In genomic region chr6:64734441-64735320, GRCm38 (mm10) we compare ENCODE assay signal across 9 mouse cellular contexts. TPM values are rescaled to one million over a fixed set of nuclear protein-coding genes. Genes with fewer than 3 reads are reported as not detected.
DNase-seq lines count a peak whose midpoint lies in the region; ATAC-seq and TF ChIP-seq lines count a peak whose summit lies in the region.
"Had no signal": no experiment of that assay in that cellular context is flagged by ENCODE, and none has a peak within 500 bp of the region (broad histone marks: within the 10 kb centered on the region; RNA-seq: fewer than 3 reads in every experiment).

No protein-coding gene starts in this region.

- no peak for DNase-seq in layer of hippocampus, adult 2 months (ENCODE audit: low spot score in 2 of 2)
- DNase-seq in layer of hippocampus, postnatal 36 days = no peak
- DNase-seq in cerebellum, adult 9-11 months = peak; percentile 4
- DNase-seq in forebrain, embryonic 11.5 days (ENCODE audit: low spot score) = peak; percentile 72
- no peak for DNase-seq in lung, postnatal 25 days (ENCODE audit: low spot score)
- no peak for DNase-seq in thymus, adult 2 months

- TF ChIP-seq CTCF in layer of hippocampus, adult 2 months (conservative IDR thresholded peaks at IDR 0.05) = no peak
- no peak for TF ChIP-seq CTCF in thymus, adult 2 months (IDR thresholded peaks at IDR 0.05; ENCODE audit: borderline replicate concordance, control insufficient read depth, extremely low read depth, insufficient read depth, low read length, poor library complexity)

- peak overlapping the region; percentile 46 for H3K4me3 ChIP-seq in layer of hippocampus, adult 2 months
- H3K4me3 ChIP-seq in forebrain, embryonic 11.5 days (ENCODE audit: low read depth, low read length) = peak overlapping the region; percentile 44
- peak overlapping the region; percentile 49 for H3K4me3 ChIP-seq in intestine, embryonic 16.5 days (ENCODE audit: low read length)
- peak overlapping the region; percentile 42 for H3K4me3 ChIP-seq in neural tube, embryonic 14.5 days (ENCODE audit: low read depth, low read length)
- no peak overlapping the region for H3K4me3 ChIP-seq in thymus, adult 2 months (ENCODE audit: control insufficient read depth, insufficient read depth, low read length)

- peak overlapping the region; percentile 90 for H3K4me2 ChIP-seq in forebrain, embryonic 11.5 days (ENCODE audit: low read depth, low read length, severe bottlenecking)
- H3K4me2 ChIP-seq in intestine, embryonic 16.5 days (ENCODE audit: low read depth, low read length) = peak overlapping the region; percentile 83
- H3K4me2 ChIP-seq in neural tube, embryonic 14.5 days (ENCODE audit: low read depth, low read length) = peak overlapping the region; percentile 93

- no peaks in the 10 kb centered on the region for H3K9me3 ChIP-seq in forebrain, embryonic 11.5 days (ENCODE audit: control insufficient read depth, low read length)
- no peaks in the 10 kb centered on the region for H3K9me3 ChIP-seq in intestine, embryonic 16.5 days (ENCODE audit: control insufficient read depth, low read length)
- no peaks in the 10 kb centered on the region for H3K9me3 ChIP-seq in neural tube, embryonic 14.5 days (ENCODE audit: control insufficient read depth, low read length)

- H3K27me3 ChIP-seq in forebrain, embryonic 11.5 days (ENCODE audit: control insufficient read depth, insufficient read depth, low read length) = peaks cover 63% of the 10 kb centered on the region
- peaks cover 41% of the 10 kb centered on the region for H3K27me3 ChIP-seq in intestine, embryonic 16.5 days (replicated peaks; ENCODE audit: control insufficient read depth, insufficient read depth, low read length)
- H3K27me3 ChIP-seq in neural tube, embryonic 14.5 days (ENCODE audit: control insufficient read depth, insufficient read depth, low read length) = peaks cover 44% of the 10 kb centered on the region
- H3K27me3 ChIP-seq in thymus, adult 2 months (ENCODE audit: control insufficient read depth, insufficient read depth, low read length) = peaks cover 7% of the 10 kb centered on the region; the same call in 1 of the 2 replicates

- ATAC-seq in forebrain, embryonic 11.5 days (replicated peaks; ENCODE audit: low FRiP score) = peak; percentile 72
- ATAC-seq in intestine, embryonic 16.5 days = peak; percentile 66
- ATAC-seq in neural tube, embryonic 14.5 days (ENCODE audit: low read depth) = peak; percentile 76

- no peak for TF ChIP-seq POLR2A in thymus, adult 2 months (IDR thresholded peaks at IDR 0.05; ENCODE audit: control insufficient read depth, extremely low read depth, insufficient read depth, low read length, poor library complexity)

- no peaks in the 10 kb centered on the region for H3K36me3 ChIP-seq in forebrain, embryonic 11.5 days (ENCODE audit: control insufficient read depth, insufficient read depth, low read length)
- no peaks in the 10 kb centered on the region for H3K36me3 ChIP-seq in intestine, embryonic 16.5 days (ENCODE audit: control insufficient read depth, insufficient read depth, low read length)
- no peaks in the 10 kb centered on the region for H3K36me3 ChIP-seq in neural tube, embryonic 14.5 days (ENCODE audit: control insufficient read depth, insufficient read depth, low read length)
- H3K36me3 ChIP-seq in thymus, adult 2 months (ENCODE audit: control insufficient read depth, insufficient read depth, low read length) = no peaks in the 10 kb centered on the region

- peak overlapping the region; percentile 35; the same call in 1 of the 2 replicates for H3K9ac ChIP-seq in forebrain, embryonic 11.5 days (ENCODE audit: low read length)
- H3K9ac ChIP-seq in intestine, embryonic 16.5 days (ENCODE audit: low read depth, low read length) = peak overlapping the region; percentile 10
- H3K9ac ChIP-seq in neural tube, embryonic 14.5 days (replicated peaks; ENCODE audit: low read depth, low read length) = peak overlapping the region; percentile 46

- WGBS in forebrain, embryonic 11.5 days = under 1% methylated on average over 54 of the region's 54 CpGs
- WGBS in intestine, embryonic 16.5 days = 3% methylated on average over 54 of the region's 54 CpGs
- 1% methylated on average over 54 of the region's 54 CpGs for WGBS in neural tube, embryonic 14.5 days
- 8% methylated on average over 54 of the region's 54 CpGs for WGBS in thymus, adult 2 months

- peaks cover 4% of the 10 kb centered on the region for H3K4me1 ChIP-seq in forebrain, embryonic 11.5 days (replicated peaks; ENCODE audit: control insufficient read depth, insufficient read depth, low read length)
- H3K4me1 ChIP-seq in intestine, embryonic 16.5 days (ENCODE audit: control insufficient read depth, insufficient read depth, low read length) = peaks cover 12% of the 10 kb centered on the region
- no peaks in the 10 kb centered on the region; the same call in 1 of the 2 replicates for H3K4me1 ChIP-seq in neural tube, embryonic 14.5 days (ENCODE audit: control insufficient read depth, insufficient read depth, low read length)
- no peaks in the 10 kb centered on the region for H3K4me1 ChIP-seq in thymus, adult 2 months (replicated peaks; ENCODE audit: control insufficient read depth, insufficient read depth, low read length)

- H3K27ac ChIP-seq in layer of hippocampus, adult 2 months = no peak overlapping the region
- no peak overlapping the region for H3K27ac ChIP-seq in forebrain, embryonic 11.5 days (ENCODE audit: low read depth, low read length)
- H3K27ac ChIP-seq in intestine, embryonic 16.5 days (ENCODE audit: low read length) = no peak overlapping the region
- no peak overlapping the region for H3K27ac ChIP-seq in neural tube, embryonic 14.5 days (ENCODE audit: low read depth, low read length)
- no peak overlapping the region for H3K27ac ChIP-seq in thymus, adult 2 months (ENCODE audit: control insufficient read depth, insufficient read depth, low read length)

RNA-seq across cellular contexts. Expression of gene Atoh1, which starts 5.8 kb away (rescaled TPM):
- not detected for total RNA-seq in layer of hippocampus, adult 2 months (2021)
- total RNA-seq in layer of hippocampus, postnatal 36 days (2021) = not detected
- polyA plus RNA-seq in forebrain, embryonic 11.5 days (2014; fragmentation: Nextera tagmentation; extraction: Ambion mirVana) = not detected in 2 replicates
- 9.9 and 10.3 TPM in 2 replicates for polyA plus RNA-seq in intestine, embryonic 16.5 days (2015; fragmentation: Nextera tagmentation; extraction: Ambion mirVana)
- 0.21 TPM in 1 of 2 replicates, not detected in the other for polyA plus RNA-seq in neural tube, embryonic 14.5 days (2014; fragmentation: Nextera tagmentation; extraction: Ambion mirVana)
- 0.07 and 0.13 TPM in 2 replicates for polyA plus RNA-seq in thymus, adult 2 months (2012; rRNA removed)
- total RNA-seq: left cerebral cortex, adult 8-10 months had no signal

Comparison
In these comparisons a context has a peak if more than half of its experiments do, and no peak if none do; other contexts are left out.
1. DNase-seq: peak in cerebellum, adult 9-11 months (single experiment) and forebrain, embryonic 11.5 days (single experiment); none in layer of hippocampus, adult 2 months (0 of 2), layer of hippocampus, postnatal 36 days (0 of 2), lung, postnatal 25 days (single experiment) and thymus, adult 2 months (single experiment).
2. Peak in every context shown above with its lines, with median percentiles within 50 percentile points of each other: ATAC-seq, H3K4me2 ChIP-seq and H3K9ac ChIP-seq.